Mouse (Mus musculus) c-Kit-positive CD71-positive TER-119-negative erythroid progenitor cells, embryonic 14.5 days (primary cell): ENCODE measurements around the gene Cdon.
A peak's percentile ranks its signal among the peaks of the same experiment; 100 is the strongest.

Experiments
- DNase-seq: peaks from one replicate; pipeline ENCODE4 v3.0.0-alpha.2; 2013; ENCODE audit warnings: low read depth

Gene Cdon

DNA sequence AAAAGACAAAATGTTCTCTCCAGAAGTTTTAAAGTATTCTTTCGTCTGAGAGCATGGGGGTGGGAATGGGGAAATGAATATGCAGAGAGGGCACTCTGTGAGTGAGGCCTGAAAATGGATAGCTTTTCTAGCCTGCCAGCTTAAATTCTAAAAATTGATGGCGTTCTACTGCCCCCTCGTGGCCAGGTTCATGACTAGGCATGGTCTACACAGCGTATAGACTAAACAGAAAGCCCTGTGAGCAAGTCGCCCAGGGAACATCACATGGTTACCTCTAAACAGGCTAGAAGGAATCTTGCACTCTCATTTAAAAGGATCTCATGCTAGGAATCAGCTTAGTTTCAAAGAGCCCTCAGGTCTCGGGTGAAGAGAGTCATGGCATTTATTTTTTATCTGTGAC is 120.6 kb downstream of the Cdon start:
- DNase-seq: peak; percentile 53

DNA sequence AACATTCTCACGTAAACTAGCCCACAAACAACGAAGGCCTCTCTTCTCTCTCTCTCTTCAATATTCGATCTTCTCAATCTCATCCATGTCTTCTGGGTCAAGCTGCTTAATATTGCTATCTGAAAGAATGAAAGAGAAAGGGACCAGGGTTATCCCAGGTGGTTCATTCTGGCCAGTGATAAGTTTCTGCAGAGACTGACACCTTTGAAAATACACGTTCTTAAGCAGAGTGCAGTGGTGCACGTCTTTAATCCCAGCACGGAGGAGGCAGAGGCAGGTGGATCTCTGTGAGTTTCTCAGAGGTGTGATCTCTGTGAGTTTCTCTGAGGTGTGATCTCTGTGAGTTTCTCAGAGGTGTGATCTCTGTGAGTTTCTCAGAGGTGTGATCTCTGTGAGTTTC is 121.0 kb downstream of the Cdon start:
- no peak for DNase-seq

DNA sequence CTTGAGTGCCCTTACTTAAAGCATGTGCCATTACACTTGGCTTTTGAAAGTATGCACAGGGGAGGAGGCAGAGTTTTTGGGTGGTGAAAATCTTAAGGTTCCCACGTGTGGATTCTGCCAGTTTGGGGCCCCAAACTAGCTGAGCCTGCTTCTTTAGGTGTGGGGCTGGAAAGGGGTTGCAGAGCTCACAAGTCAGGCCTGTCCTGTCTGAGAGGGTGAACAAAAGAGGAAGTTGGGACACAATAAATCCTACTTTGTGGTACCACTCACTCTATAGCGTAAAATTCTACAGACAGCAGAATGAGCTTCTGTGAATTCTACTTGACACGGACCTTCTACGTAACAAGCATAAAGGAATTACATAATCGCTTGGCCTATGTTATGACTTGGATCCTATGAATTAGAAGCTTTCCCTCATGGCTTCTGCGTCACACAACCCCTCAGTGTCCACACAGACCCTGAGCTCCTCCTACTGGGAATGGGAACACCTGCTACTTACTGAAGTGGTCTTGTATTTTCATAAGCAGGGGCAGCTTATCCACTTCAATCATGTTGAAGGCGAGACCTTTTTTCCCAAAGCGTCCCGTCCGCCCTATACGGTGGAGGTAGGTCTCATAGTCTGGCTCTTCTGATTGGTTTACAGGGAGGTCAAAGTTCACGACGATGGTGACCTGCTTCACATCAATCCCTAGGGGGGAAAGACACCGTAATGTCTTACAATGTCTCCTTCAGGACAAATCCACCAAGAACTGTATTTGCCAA is 122.4 kb downstream of the Cdon start:
- no peak for DNase-seq

DNA sequence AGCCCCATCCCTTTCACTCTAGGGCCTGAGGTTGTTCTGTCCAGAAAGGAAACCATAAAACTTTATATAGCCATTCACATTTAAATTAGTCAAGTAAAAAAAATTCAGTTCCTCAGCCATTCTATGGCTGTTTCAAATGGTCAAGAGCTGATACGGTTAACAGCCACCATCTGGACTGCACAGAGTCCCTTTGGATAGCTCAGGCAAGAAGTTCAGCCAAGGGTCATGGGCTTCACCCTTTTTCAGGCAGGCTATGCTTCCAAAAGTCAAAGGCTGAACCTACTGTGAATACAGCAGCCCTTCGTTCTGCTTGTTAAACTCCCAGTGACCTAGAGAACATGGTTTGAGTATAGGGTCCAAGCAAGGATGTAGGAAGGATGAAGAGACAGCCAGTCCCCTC is 123.7 kb downstream of the Cdon start:
- DNase-seq: no peak

GRCm38 (mm10) chr9:35545704-35546103 is 124.8 kb downstream of the Cdon start:
- DNase-seq: no peak

- DNase-seq: no peak
Measured at GRCm38 (mm10) chr9:35546745-35547144, 125.8 kb downstream of the Cdon start.

DNA sequence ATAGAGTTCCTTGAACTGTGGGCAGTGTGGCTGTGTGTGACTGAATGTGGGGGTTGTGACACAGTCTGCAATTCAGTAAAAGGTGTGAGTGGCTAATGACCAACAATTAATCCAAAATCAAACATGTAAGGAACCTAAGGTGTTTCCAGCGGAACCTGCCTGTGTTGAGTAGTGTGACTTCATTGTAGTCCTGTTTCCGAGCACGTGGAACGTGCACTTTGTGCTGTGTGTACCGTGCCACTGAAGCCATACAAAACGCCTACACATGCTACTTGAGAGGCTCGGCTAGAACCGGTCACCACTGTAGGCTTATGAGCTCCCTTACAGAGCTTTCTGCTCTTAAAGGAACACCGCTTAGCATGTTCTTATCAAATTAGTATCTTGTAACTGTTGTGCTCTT is 127.5 kb downstream of the Cdon start:
- no peak for DNase-seq

DNA sequence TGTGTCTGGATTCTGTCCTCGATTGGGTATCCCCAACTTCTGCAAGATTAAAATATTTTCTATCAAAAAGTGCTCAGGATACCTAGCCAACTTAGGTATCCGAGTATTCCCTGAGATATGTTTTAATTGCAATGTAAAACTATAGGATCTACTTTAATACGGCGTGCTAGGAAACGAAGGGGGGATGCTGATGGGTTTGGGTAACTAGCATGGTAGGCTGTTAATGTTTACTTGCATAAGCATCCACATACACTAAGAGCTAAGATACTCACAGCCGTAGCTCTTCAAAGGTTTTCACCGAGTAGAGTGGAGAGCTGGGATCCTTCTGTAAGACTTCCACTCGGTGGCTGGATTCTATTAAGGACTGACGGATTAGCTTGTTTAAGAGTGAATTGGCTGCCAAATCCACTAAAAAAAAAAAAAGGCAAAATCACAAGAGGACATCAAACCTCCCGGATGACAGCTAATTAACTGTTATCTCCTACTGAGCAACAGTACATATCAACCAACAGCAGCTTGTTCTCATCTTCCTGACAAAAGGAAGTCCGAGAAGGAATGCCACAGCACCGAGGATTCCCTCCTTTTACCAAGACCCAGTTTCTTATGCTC is 135.7 kb downstream of the Cdon start:
- no peak for DNase-seq
